Mouse (Mus musculus) skeletal muscle tissue, adult 2 months (tissue): ENCODE results near the gene Ppt2.
A peak's percentile ranks its signal among the peaks of the same experiment; 100 is the strongest.

Source experiments
- DNase-seq: peaks from one replicate; pipeline ENCODE4 v3.0.0-alpha.2; 2012; ENCODE audit warnings: low read depth, low spot score

The Ppt2 gene

GRCm38 (mm10) chr17:34656666-34657065 lies 28.4 kb upstream of the Ppt2 start:
- no peak for DNase-seq

- DNase-seq, result peak; percentile 97
Observed at GRCm38 (mm10) chr17:34655581-34655991, 27.3 kb upstream of the Ppt2 start.

GRCm38 (mm10) chr17:34655160-34655559 lies 26.9 kb upstream of the Ppt2 start:
- DNase-seq, result no peak

GRCm38 (mm10) chr17:34654392-34654791 lies 26.1 kb upstream of the Ppt2 start:
- no peak for DNase-seq

GRCm38 (mm10) chr17:34653746-34654285 lies 25.5 kb upstream of the Ppt2 start:
- DNase-seq, result no peak

GRCm38 (mm10) chr17:34652985-34653384 lies 24.7 kb upstream of the Ppt2 start:
- DNase-seq, result no peak

- DNase-seq, result no peak
Observed at GRCm38 (mm10) chr17:34652546-34652945, 24.2 kb upstream of the Ppt2 start.

GRCm38 (mm10) chr17:34651507-34652221 lies 23.4 kb upstream of the Ppt2 start:
- no peak for DNase-seq

- DNase-seq, result no peak
Observed at GRCm38 (mm10) chr17:34650781-34651180, 22.5 kb upstream of the Ppt2 start.

GRCm38 (mm10) chr17:34649106-34649864 lies 21.0 kb upstream of the Ppt2 start:
- no peak for DNase-seq

GRCm38 (mm10) chr17:34648141-34648890 lies 20.0 kb upstream of the Ppt2 start:
- no peak for DNase-seq

- DNase-seq, result peak; percentile 97
Observed at GRCm38 (mm10) chr17:34646906-34647787, 18.8 kb upstream of the Ppt2 start, which contains the start of gene Atf6b. Atf6b (plus strand) TSS chr17:34647146.

GRCm38 (mm10) chr17:34645831-34646511 lies 17.7 kb upstream of the Ppt2 start:
- DNase-seq, result no peak

- no peak for DNase-seq
Observed at GRCm38 (mm10) chr17:34645256-34645829, 17.0 kb upstream of the Ppt2 start.

- DNase-seq, result peak; percentile 96
Observed at GRCm38 (mm10) chr17:34644608-34645007, 16.3 kb upstream of the Ppt2 start, which contains the start of gene Fkbpl. Fkbpl (plus strand) TSS chr17:34644764.

- DNase-seq, result no peak
Observed at GRCm38 (mm10) chr17:34643944-34644343, 15.6 kb upstream of the Ppt2 start.

- no peak for DNase-seq
Observed at GRCm38 (mm10) chr17:34643379-34643778, 15.1 kb upstream of the Ppt2 start.

GRCm38 (mm10) chr17:34641945-34642344 lies 13.6 kb upstream of the Ppt2 start:
- no peak for DNase-seq

GRCm38 (mm10) chr17:34640778-34641601 lies 12.7 kb upstream of the Ppt2 start:
- no peak for DNase-seq
